Mouse (Mus musculus): Measurements from ENCODE around the gene Hist1h2ai. TPM values are rescaled to one million over a fixed set of nuclear protein-coding genes. Genes with fewer than 3 reads are reported as not detected.
A peak's percentile ranks its signal among the peaks of the same experiment; 100 is the strongest.
"Not testable (repeated sequence)": the region's sequence is repeated elsewhere in the genome, so short reads cannot be mapped to it uniquely, and the experiment has no call there.

The Hist1h2ai gene
- 9.8 and 10.5 TPM in 2 replicates for polyA plus RNA-seq (2015; fragmentation: Nextera tagmentation; extraction: Ambion mirVana)

DNA sequence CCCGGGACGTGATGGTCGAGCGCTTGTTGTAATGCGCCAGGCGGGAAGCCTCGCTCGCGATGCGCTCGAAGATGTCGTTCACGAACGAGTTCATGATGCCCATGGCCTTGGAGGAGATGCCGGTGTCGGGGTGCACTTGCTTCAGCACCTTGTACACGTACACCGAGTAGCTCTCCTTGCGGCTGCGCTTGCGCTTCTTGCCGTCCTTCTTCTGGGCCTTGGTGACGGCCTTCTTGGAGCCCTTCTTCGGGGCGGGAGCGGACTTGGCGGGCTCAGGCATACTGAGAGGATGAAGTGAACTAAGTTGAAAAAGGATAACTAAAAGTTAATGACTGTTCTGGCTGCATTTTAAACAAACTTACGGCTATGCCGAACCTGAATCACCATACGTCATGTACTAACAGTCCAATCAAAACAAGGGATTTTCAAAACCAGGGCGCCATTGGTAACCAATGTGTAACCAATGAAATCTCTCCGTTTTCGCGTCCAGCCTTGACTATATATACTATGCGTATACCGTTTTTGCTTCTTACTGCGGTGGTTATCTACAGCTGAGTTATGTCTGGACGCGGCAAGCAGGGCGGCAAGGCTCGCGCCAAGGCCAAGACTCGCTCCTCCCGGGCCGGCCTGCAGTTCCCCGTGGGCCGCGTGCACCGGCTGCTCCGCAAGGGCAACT, at the start of gene Hist1h2ai, which contains the start of gene Hist1h2bl:
TSS of gene Hist1h2ai (plus strand) at position 559 of the 676 bp plus-strand sequence.
TSS of gene Hist1h2bl (minus strand) at position 280 of the 676 bp plus-strand sequence.
- peak; percentile 90 for ATAC-seq (ENCODE audit: extremely low read depth, insufficient number of reproducible peaks, low FRiP score, low TSS enrichment)
- Histone ChIP-seq H3K27ac (replicated peaks) (peak within 1 kb of the TSS; percentile 91), H3K4me3 (peak within 1 kb of the TSS; percentile 55), H3K9ac (peak within 1 kb of the TSS; percentile 89), H3K4me1 (peaks cover 40% of the 10 kb centered on the region), H3K4me2 (peak within 1 kb of the TSS; percentile 72)
- H3K27me3 ChIP-seq (replicated peaks); H3K9me3 ChIP-seq; H3K36me3 ChIP-seq: not testable (repeated sequence)
- WGBS = under 1% methylated on average over 30 of the region's 50 CpGs

- 69% methylated on average over 2 of the region's 2 CpGs for WGBS
- Histone ChIP-seq H3K9ac (no peak within 1 kb of the TSS), H3K27ac (replicated peaks) (no peak within 1 kb of the TSS), H3K36me3 (no peaks in the 10 kb centered on the region), H3K9me3 (no peaks in the 10 kb centered on the region), H3K4me3 (no peak within 1 kb of the TSS), H3K4me1 (no peaks in the 10 kb centered on the region), H3K27me3 (replicated peaks) (no peaks in the 10 kb centered on the region), H3K4me2 (no peak within 1 kb of the TSS)
- ATAC-seq (ENCODE audit: extremely low read depth, insufficient number of reproducible peaks, low FRiP score, low TSS enrichment) = no peak
Observed at GRCm38 (mm10) chr13:21677305-21677704, 38.9 kb upstream of the Hist1h2ai start, which contains the start of gene Olfr1360. Gene Olfr1360, minus strand, starts transcription at chr13:21677405.

DNA sequence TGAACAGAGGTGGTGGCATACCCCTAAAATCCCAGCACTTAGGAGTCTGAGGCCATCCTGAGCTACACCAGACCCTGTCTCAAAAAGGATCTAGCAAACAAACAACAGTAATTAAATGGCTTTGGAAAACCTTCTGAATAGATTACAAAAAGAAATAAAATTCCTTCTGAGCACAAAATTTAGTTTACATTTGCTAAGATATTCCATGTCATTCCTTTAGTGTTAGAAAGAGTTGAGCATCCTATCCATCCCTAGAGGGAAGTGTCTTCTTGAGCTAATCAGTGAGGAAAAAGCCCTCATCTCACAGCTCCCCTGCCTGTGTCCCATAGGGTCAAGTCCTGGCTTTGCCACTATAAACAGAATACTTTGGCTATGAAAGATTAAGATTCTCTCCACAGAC, 18.4 kb upstream of the Hist1h2ai start, which contains the start of gene Olfr1359:
TSS of gene Olfr1359 (plus strand) at position 301 of the 400 bp plus-strand sequence.
- no peaks in the 10 kb centered on the region for H3K9me3 ChIP-seq
- ATAC-seq (ENCODE audit: extremely low read depth, insufficient number of reproducible peaks, low FRiP score, low TSS enrichment) = no peak
- H3K9ac ChIP-seq = no peak within 1 kb of the TSS
- no peaks in the 10 kb centered on the region; the same call in 1 of the 2 replicates for H3K27me3 ChIP-seq (replicated peaks)
- H3K4me2 ChIP-seq = no peak within 1 kb of the TSS
- no peaks in the 10 kb centered on the region for H3K36me3 ChIP-seq
- no peaks in the 10 kb centered on the region for H3K4me1 ChIP-seq
- no peak within 1 kb of the TSS for H3K27ac ChIP-seq (replicated peaks)
- H3K4me3 ChIP-seq = no peak within 1 kb of the TSS

DNA sequence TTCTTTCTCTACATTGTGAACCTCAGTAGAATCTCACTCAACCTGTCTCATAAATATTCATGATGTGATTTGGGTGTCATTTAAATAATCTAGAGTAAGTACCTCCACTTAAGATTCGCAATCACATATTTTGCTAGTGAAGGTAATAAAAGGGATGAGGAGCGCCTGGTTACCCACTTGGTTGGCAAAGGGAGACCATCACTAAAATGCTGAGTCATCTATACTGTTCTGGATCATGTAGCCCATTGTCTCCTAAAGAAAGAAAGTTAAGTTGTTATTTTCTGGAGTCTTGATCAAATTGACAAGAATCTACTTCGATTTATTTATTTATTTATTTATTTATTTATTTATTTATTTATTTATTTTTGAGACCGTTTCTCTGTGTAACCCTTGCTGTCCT, 9.6 kb upstream of the Hist1h2ai start:
- H3K4me1 ChIP-seq = peaks cover 5% of the 10 kb centered on the region; the same call in 1 of the 2 replicates
- H3K27ac ChIP-seq (replicated peaks) = no peak overlapping the region
- WGBS = 68% methylated on average over 4 of the region's 4 CpGs
- no peaks in the 10 kb centered on the region; the same call in 1 of the 2 replicates for H3K27me3 ChIP-seq (replicated peaks)
- H3K9me3 ChIP-seq = no peaks in the 10 kb centered on the region
- H3K4me3 ChIP-seq = no peak overlapping the region
- H3K9ac ChIP-seq = no peak overlapping the region
- H3K36me3 ChIP-seq = no peaks in the 10 kb centered on the region
- ATAC-seq (ENCODE audit: extremely low read depth, insufficient number of reproducible peaks, low FRiP score, low TSS enrichment) = no peak
- H3K4me2 ChIP-seq = no peak overlapping the region

DNA sequence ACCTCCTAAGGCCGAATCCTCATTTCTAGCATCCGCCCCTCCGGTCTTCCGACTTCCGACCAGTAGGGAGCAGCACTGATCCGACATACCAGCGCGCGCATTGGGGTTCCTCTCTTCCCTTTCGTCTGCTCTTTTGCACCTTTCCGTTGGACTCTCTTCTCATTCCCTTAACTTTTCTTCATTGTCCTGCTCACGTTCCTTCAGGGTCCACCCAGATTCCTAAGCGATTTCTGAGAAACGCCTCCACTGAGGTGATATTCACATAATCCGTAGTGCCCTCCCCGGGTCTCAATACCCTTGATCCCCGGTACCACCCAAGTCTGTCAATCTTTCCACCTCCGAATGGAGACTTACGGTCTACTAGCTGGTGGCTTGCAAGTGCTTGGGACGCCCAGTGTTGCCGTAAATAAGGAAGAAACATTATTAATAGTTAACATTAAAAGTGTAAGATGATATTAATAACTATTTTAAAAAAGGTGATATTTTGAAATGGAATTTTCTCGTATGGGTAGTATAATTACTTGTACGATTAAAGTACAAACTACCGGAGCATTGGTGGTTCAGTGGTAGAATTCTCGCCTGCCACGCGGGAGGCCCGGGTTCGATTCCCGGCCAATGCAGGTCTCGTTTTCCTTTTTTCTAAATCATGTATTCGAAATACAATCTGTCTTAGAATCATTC, 6.1 kb upstream of the Hist1h2ai start:
- Histone ChIP-seq H3K4me3 (peak overlapping the region; percentile 76), H3K4me1 (peaks cover 12% of the 10 kb centered on the region), H3K4me2 (peak overlapping the region; percentile 79), H3K9me3 (no peaks in the 10 kb centered on the region), H3K9ac (peak overlapping the region; percentile 83), H3K27ac (replicated peaks) (peak overlapping the region; percentile 89), H3K27me3 (replicated peaks) (no peaks in the 10 kb centered on the region), H3K36me3 (no peaks in the 10 kb centered on the region)
- WGBS = under 1% methylated on average over 32 of the region's 32 CpGs
- ATAC-seq (ENCODE audit: extremely low read depth, insufficient number of reproducible peaks, low FRiP score, low TSS enrichment) = peak; percentile 64

DNA sequence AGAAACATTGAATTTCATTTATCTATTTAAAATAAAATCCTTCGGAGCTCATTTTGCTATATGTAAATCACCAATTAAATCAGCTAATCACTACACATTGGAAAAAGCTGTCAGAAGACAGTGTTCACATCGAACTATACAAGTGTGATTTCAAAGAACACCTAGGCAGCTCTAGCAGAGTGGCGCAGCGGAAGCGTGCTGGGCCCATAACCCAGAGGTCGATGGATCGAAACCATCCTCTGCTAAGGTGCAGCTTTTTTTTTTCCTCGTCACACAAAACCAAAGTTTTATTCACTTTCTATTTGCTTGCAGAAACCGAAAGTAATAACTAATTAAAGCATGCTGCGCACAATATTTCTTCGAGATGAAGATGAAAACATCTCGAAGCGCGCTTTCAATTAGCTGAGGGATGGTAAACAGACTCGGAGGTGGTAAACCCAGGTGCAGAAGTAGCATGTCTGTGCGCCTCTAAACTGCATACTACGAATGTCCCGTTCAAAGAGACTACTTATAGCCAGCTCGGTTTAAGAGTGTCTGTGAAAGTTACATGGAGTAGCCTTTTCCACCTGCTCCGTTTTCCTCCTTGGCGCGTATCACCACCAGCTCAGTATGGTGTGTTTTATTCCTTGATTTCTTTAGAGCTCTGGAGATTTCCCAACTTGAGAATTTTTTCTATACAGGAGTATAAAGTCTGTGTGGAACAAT, 5.2 kb upstream of the Hist1h2ai start:
- H3K4me2 ChIP-seq = peak overlapping the region; percentile 79
- peak; percentile 76 for ATAC-seq (ENCODE audit: extremely low read depth, insufficient number of reproducible peaks, low FRiP score, low TSS enrichment)
- peak overlapping the region; percentile 76 for H3K4me3 ChIP-seq
- no peaks in the 10 kb centered on the region for H3K36me3 ChIP-seq
- H3K9ac ChIP-seq = peak overlapping the region; percentile 81
- WGBS = 3% methylated on average over 22 of the region's 22 CpGs
- H3K9me3 ChIP-seq = no peaks in the 10 kb centered on the region
- H3K4me1 ChIP-seq = peaks cover 17% of the 10 kb centered on the region
- H3K27ac ChIP-seq (replicated peaks) = peak overlapping the region; percentile 56
- no peaks in the 10 kb centered on the region for H3K27me3 ChIP-seq (replicated peaks)

DNA sequence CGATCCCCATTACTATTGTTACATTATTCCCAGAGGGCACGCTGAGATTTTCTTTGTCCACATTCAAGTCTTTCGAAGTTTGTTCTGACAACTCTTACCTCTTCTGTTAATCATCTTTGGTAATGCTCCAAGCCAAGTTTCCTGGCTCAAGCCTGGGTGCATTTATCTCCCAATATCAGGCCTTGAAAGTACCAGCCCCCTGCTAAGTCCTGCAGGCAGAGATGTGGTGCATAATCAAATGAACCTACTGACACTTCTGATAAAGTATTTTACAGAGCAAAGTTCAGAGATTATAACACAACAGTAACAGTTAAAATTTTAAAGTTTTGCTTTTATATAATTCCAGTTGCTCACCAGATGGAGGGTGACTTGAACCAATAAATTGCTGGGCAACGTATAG, 4.5 kb upstream of the Hist1h2ai start:
- no peak for ATAC-seq (ENCODE audit: extremely low read depth, insufficient number of reproducible peaks, low FRiP score, low TSS enrichment)
- Histone ChIP-seq H3K27me3 (replicated peaks) (no peaks in the 10 kb centered on the region), H3K36me3 (no peaks in the 10 kb centered on the region), H3K4me1 (peaks cover 17% of the 10 kb centered on the region), H3K4me3 (peak overlapping the region; percentile 76), H3K9ac (peak overlapping the region; percentile 81), H3K9me3 (no peaks in the 10 kb centered on the region), H3K27ac (replicated peaks) (no peak overlapping the region), H3K4me2 (peak overlapping the region; percentile 79)
- 30% methylated on average over 4 of the region's 4 CpGs for WGBS

- Histone ChIP-seq H3K4me3 (peak overlapping the region; percentile 55), H3K4me1 (peaks cover 33% of the 10 kb centered on the region)
- under 1% methylated on average over 7 of the region's 7 CpGs for WGBS
Observed at GRCm38 (mm10) chr13:21714725-21715124, 1.5 kb upstream of the Hist1h2ai start.

GRCm38 (mm10) chr13:21715131-21715863, 925 bp upstream of the Hist1h2ai start:
- peak overlapping the region; percentile 72 for H3K4me2 ChIP-seq
- no peaks in the 10 kb centered on the region for H3K9me3 ChIP-seq
- ATAC-seq (ENCODE audit: extremely low read depth, insufficient number of reproducible peaks, low FRiP score, low TSS enrichment) = no peak
- H3K27me3 ChIP-seq (replicated peaks) = no peaks in the 10 kb centered on the region
- WGBS = 1% methylated on average over 22 of the region's 22 CpGs
- H3K36me3 ChIP-seq = no peaks in the 10 kb centered on the region
- H3K9ac ChIP-seq = peak overlapping the region; percentile 80
- H3K27ac ChIP-seq (replicated peaks) = peak overlapping the region; percentile 91
- peaks cover 36% of the 10 kb centered on the region for H3K4me1 ChIP-seq
- H3K4me3 ChIP-seq = peak overlapping the region; percentile 55

More at GRCm38 (mm10) chr13:21714725-21715124, 1.5 kb upstream of the Hist1h2ai start:
- H3K36me3 ChIP-seq = no peaks in the 10 kb centered on the region
- H3K9ac ChIP-seq = peak overlapping the region; percentile 80
- ATAC-seq (ENCODE audit: extremely low read depth, insufficient number of reproducible peaks, low FRiP score, low TSS enrichment) = no peak
- H3K27me3 ChIP-seq (replicated peaks) = no peaks in the 10 kb centered on the region
- no peaks in the 10 kb centered on the region for H3K9me3 ChIP-seq
- peak overlapping the region; percentile 91 for H3K27ac ChIP-seq (replicated peaks)
- H3K4me2 ChIP-seq = peak overlapping the region; percentile 72

DNA sequence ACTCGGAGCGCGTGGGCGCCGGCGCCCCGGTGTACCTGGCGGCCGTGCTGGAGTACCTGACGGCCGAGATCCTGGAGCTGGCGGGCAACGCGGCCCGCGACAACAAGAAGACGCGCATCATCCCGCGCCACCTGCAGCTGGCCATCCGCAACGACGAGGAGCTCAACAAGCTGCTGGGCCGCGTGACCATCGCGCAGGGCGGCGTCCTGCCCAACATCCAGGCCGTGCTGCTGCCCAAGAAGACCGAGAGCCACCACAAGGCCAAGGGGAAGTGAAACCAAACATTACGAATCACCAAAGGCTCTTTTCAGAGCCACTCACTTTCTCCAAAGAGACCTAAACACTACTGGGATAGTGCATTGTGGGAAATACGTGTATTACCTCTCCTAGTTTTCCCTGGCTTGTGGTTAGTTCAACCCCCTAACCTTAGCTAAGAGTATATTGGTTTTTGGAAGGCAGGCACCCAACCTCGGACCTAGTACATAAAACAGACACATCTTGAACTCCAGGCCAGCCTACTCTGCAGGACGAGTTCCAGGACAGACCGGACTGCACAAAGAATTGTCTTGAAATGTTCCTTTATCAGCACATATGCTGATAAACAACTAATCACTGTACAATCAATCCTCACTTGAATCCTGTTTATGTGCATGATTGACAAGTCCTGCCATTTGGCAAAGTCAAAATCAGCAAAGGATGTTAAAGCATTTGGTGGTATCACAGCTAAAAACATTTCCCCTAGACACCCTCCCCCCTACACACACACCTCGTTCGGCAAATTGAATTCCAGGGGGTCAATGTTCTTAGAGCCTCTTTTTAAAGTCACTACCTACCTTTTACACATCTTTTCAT, 544 bp downstream of the Hist1h2ai start:
- Histone ChIP-seq H3K9ac (peak overlapping the region; percentile 89), H3K4me1 (peaks cover 37% of the 10 kb centered on the region), H3K27ac (replicated peaks) (peak overlapping the region; percentile 91), H3K4me3 (peak overlapping the region; percentile 55), H3K4me2 (peak overlapping the region; percentile 72)
- H3K9me3 ChIP-seq; ATAC-seq (ENCODE audit: extremely low read depth, insufficient number of reproducible peaks, low FRiP score, low TSS enrichment); H3K36me3 ChIP-seq; H3K27me3 ChIP-seq (replicated peaks): not testable (repeated sequence)
- WGBS = 1% methylated on average over 13 of the region's 38 CpGs
